Mouse (Mus musculus) liver, embryonic 16.5 days (tissue): Measurements from ENCODE around the gene Bmp8b. TPM values are rescaled to one million over a fixed set of nuclear protein-coding genes. Genes with fewer than 3 reads are reported as not detected.
A peak's percentile ranks its signal among the peaks of the same experiment; 100 is the strongest.

Experiments used
- ATAC-seq: fragments of 200-750 bp; cut with Nextera tagmentation; 2 replicates; pipeline ENCODE4 v1.8.0; 2017; ENCODE audit warnings: low read depth, mild to moderate bottlenecking, moderate number of reproducible peaks, moderate library complexity
- H3K27ac ChIP-seq: fragments of 300-500 bp; sonication (generic); 2 replicates; pipeline ENCODE4 v1.5.1; 2014; ENCODE audit warnings: mild to moderate bottlenecking, low read length
- H3K27me3 ChIP-seq: fragments of 300-500 bp; sonication (generic); 2 replicates; pipeline ENCODE4 v1.6.1; 2014; ENCODE audit warnings: low read depth, low read length, mixed read lengths; ENCODE audit not compliant: control insufficient read depth, insufficient read depth
- H3K36me3 ChIP-seq: fragments of 300-500 bp; sonication (generic); 2 replicates; pipeline ENCODE4 v1.6.1; 2014; ENCODE audit warnings: mild to moderate bottlenecking; ENCODE audit not compliant: control insufficient read depth, insufficient read depth
- H3K4me1 ChIP-seq: fragments of 300-500 bp; sonication (generic); 2 replicates; pipeline ENCODE4 v1.6.1; 2014; ENCODE audit warnings: low read depth, low read length, mixed read lengths; ENCODE audit not compliant: control insufficient read depth
- H3K4me2 ChIP-seq: fragments of 300-500 bp; sonication (generic); 2 replicates; pipeline ENCODE4 v1.6.1; 2014; ENCODE audit warnings: low read depth, low read length, mixed read lengths
- H3K4me3 ChIP-seq: fragments of 300-500 bp; sonication (generic); 2 replicates; pipeline ENCODE4 v1.5.1; 2014; ENCODE audit warnings: low read depth, mild to moderate bottlenecking, low read length
- H3K9ac ChIP-seq: fragments of 300-500 bp; sonication (generic); 2 replicates; pipeline ENCODE4 v1.6.1; 2014; ENCODE audit warnings: low read depth, low read length
- H3K9me3 ChIP-seq: fragments of 300-500 bp; sonication (generic); replicated peaks from 2 replicates; pipeline ENCODE4 v1.6.1; 2016; ENCODE audit warnings: low read length; ENCODE audit not compliant: control insufficient read depth
- WGBS: fragments of 180-500 bp; shearing (Covaris S2); extraction: QIAGEN DNeasy Blood & Tissue Kit; methylation state at CpG from one replicate; pipeline ENCODE4 v1.1.7; 2014; ENCODE audit not compliant: insufficient replicate concordance; 5-methylcytosine and 5-hydroxymethylcytosine counted together
- polyA plus RNA-seq: library from polyadenylated mRNA; unstranded; fragments of >200 nt; fragmentation: Nextera tagmentation; extraction: Ambion mirVana; gene quantifications from 2 replicates; pipeline ENCODE4 v1.2.1, GENCODE M21; 2015

Gene Bmp8b
- 0.28 and 0.30 TPM in 2 replicates for polyA plus RNA-seq

DNA sequence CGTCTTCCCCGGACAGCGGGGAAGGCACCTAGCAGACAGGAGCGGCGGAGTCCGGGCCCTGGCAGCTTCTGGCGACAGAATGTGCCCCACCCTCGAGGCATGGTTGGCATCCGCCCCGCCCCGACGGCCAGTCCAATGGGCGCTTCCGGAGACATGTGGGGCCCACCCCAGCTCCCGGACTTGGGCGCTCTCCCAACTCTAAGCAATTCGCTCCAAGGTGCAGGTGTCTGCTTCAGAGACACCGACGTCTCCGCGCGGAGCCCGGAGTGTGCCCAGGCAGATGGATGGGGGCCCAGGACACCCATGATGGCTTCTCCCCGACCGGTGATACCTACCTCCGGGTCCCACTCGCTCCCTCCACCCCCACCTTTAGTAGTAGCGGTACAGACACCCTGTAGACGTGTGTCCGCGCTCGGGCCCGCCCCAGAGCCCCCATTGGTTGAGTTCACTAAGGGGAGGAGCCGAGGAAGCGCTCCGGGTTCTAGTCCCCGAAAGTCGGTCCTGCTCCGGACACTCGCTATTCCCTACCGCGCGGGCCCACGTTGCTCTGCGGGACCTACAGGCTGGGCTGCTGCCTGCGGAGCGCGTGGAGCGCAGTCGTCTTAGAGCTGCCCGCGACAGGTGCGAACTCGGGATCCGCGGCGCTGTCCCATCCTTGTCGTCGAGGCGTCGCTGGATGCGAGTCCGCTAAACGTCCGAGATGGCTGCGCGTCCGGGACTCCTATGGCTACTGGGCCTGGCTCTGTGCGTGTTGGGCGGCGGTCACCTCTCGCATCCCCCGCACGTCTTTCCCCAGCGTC lies at the start of gene Bmp8b:
Gene Bmp8b, plus strand, starts transcription at position 515 of the 800 bp plus-strand sequence.
- 0 out of 2 replicates have a peak, but pooled peaks have one; percentile 27 for ATAC-seq
- H3K4me1 ChIP-seq = no peaks in the 10 kb centered on the region; the same call in 1 of the 2 replicates
- H3K27ac ChIP-seq = no peak within 1 kb of the TSS
- peak within 1 kb of the TSS; percentile 40 for H3K4me3 ChIP-seq
- H3K9ac ChIP-seq = no peak within 1 kb of the TSS
- H3K9me3 ChIP-seq = no peaks in the 10 kb centered on the region
- 9% methylated on average over 75 of the region's 75 CpGs for WGBS
- no peaks in the 10 kb centered on the region for H3K36me3 ChIP-seq
- H3K27me3 ChIP-seq = peaks cover 24% of the 10 kb centered on the region
- peak within 1 kb of the TSS; percentile 43 for H3K4me2 ChIP-seq

DNA sequence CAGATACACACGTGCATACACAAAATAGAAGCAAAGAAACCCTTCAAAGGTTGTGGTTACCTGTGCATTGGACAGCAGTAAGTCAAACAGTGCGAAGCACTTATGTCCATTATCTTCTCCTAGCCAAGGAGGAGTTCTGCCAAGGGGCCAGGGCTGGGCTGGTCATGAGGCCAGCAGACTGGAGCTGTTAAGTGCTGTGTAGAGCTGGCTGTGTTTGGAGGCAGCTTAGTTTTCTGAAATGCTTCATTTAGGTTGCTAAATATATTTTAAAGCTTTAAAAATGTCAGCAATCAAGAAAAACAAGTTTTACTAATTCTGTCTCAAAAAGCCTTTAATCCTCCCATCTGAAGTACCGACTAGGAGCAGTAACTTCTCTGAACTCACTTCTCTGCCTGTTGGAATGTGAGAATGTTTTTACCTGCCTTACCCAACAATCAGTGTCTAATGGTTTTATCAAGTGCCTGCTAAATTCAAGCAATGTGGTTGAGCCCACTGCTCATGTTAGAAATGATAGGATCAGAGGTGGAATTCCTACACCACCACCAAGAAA lies 48.3 kb upstream of the Bmp8b start:
- no peak for ATAC-seq
- H3K4me2 ChIP-seq = no peak overlapping the region
- no peak overlapping the region for H3K27ac ChIP-seq
- WGBS = 73% methylated on average over 3 of the region's 3 CpGs
- H3K36me3 ChIP-seq = peaks cover 10% of the 10 kb centered on the region
- H3K9ac ChIP-seq = no peak overlapping the region
- H3K4me1 ChIP-seq = no peaks in the 10 kb centered on the region
- no peaks in the 10 kb centered on the region for H3K27me3 ChIP-seq
- no peak overlapping the region for H3K4me3 ChIP-seq
- no peaks in the 10 kb centered on the region for H3K9me3 ChIP-seq

DNA sequence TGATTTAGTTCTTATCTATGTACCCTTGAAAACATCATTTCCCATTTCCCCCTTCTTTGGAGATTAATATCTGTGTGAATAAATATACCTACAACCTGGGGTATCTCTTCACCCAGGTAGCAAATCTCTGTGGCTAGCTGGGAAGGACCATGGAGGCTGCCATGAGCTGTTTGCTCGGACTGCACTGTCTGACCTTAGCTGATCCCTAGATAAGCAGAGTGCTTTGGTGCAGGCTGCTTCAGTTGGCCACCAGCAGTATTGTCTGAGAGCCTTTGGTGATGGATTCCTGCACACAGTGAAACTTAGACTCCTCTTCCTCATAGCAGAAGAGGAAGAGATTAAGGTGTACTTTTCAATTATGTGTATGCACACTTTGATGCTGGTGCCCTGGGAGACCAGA lies 47.0 kb upstream of the Bmp8b start:
- Histone ChIP-seq H3K9ac (no peak overlapping the region), H3K27ac (no peak overlapping the region), H3K4me1 (no peaks in the 10 kb centered on the region), H3K36me3 (peaks cover 10% of the 10 kb centered on the region), H3K4me2 (no peak overlapping the region), H3K9me3 (no peaks in the 10 kb centered on the region), H3K4me3 (no peak overlapping the region), H3K27me3 (no peaks in the 10 kb centered on the region)
- WGBS = 38% methylated on average over 1 of the region's 1 CpGs
- ATAC-seq = peak; percentile 54

DNA sequence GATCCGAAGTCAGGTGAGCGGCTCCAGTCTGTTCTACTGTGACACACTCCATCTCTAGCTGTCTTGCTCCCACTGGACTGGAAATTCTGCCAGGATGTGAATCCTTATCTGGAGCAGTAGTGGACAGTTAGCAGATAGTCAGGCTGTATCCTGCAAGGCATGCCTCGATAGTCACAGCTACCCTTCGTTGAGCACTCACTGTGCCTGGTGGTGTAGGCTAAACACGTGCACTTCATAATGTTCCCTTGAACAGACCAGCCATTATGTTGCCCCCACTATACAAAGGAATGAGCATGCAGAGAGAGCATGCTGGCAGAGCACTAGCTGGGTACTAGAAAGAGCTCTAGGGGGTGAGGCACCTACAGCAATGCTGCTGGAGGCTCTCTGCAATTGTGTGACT lies 43.2 kb upstream of the Bmp8b start:
- H3K9me3 ChIP-seq = no peaks in the 10 kb centered on the region

DNA sequence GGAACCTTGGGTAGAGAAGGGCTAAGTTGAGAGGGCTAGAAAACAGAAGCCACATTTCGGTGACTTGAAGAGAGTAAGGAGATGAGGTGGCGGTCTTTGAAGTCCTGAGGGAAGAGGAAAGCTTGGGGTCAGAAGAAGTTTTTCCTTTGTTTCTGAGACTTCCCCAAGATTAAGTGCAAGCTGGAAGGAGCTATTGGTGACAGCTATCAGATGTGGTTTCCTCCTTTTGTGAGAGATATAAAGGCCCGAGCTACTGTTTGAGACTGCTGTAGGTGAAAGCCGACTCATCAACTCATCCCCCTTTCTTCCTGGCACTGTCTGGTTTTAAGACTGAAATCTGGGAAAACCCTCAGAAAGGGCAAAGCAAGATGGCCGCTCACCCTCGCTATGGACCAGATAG lies 36.3 kb upstream of the Bmp8b start:
- H3K9ac ChIP-seq = no peak overlapping the region
- 35% methylated on average over 6 of the region's 6 CpGs for WGBS
- no peak overlapping the region for H3K4me3 ChIP-seq
- no peaks in the 10 kb centered on the region for H3K9me3 ChIP-seq
- H3K36me3 ChIP-seq = no peaks in the 10 kb centered on the region
- ATAC-seq = no peak
- H3K27ac ChIP-seq = no peak overlapping the region
- no peak overlapping the region for H3K4me2 ChIP-seq
- H3K27me3 ChIP-seq = no peaks in the 10 kb centered on the region
- H3K4me1 ChIP-seq = no peaks in the 10 kb centered on the region; the same call in 1 of the 2 replicates

More for the DNA sequence above, 43.2 kb upstream of the Bmp8b start:
- H3K4me3 ChIP-seq = no peak overlapping the region
- no peak overlapping the region for H3K27ac ChIP-seq
- ATAC-seq = no peak
- H3K27me3 ChIP-seq = no peaks in the 10 kb centered on the region
- no peaks in the 10 kb centered on the region for H3K36me3 ChIP-seq
- no peak overlapping the region for H3K9ac ChIP-seq
- WGBS = 60% methylated on average over 5 of the region's 5 CpGs
- no peaks in the 10 kb centered on the region for H3K4me1 ChIP-seq
- H3K4me2 ChIP-seq = no peak overlapping the region

DNA sequence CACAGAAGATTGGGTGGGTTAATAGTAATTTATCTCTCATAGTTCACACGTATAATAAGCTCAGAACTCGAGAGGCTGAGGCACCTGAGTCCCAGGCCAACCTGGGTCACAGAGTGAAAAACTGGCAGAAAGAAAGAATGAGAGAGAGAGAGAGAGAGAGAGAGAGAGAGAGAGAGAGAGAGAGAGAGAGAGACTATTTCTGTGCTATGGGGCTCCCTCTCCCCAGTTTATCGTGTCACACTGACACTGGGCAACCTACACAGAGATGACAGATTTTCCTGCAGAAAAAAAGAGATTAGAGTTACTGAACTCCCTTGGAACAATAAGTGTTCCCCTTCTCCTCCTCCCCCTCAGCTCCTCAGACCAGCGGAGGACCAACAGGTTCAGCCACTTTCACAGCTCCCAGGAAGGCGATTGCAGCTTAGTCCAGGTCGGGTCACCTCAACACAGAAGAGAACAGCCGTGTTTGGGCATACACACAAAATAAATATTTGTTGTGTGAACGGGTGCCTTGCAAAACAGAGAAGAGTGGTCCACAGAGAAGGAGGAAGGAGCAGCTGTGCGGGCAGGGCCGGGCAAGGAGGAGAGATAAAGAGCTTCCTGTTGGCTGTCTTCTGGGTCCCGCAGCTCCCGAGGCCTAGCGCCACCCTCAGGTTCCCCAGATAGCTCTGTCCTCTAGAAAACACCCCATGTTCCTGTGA lies 33.5 kb upstream of the Bmp8b start:
- Histone ChIP-seq H3K27me3 (no peaks in the 10 kb centered on the region), H3K4me2 (peak overlapping the region; percentile 51), H3K36me3 (no peaks in the 10 kb centered on the region), H3K9ac (no peak overlapping the region), H3K9me3 (no peaks in the 10 kb centered on the region), H3K4me1 (no peaks in the 10 kb centered on the region; the same call in 1 of the 2 replicates), H3K27ac (no peak overlapping the region), H3K4me3 (no peak overlapping the region)
- ATAC-seq = no peak
- 4% methylated on average over 13 of the region's 13 CpGs for WGBS

DNA sequence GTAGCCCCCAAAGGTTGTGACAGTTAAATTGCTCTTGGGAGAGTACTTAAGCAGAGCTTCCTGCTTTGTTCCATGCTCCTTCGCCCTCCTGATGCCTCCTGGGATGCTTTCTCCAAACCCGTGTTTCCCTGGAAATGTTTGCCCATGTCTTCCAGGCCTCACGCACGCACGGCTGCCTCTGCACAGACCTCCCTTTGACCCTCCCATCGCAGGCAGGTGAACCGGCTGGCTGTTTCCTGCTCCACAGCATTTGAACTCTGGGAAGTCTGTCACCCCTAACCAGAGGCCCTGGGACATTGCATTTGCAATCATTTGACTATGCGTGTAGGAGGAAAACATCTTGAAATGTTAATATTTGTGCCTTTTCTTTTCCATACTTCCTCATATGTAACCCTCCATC lies 28.0 kb upstream of the Bmp8b start:
- no peak for ATAC-seq
- Histone ChIP-seq H3K9me3 (no peaks in the 10 kb centered on the region), H3K4me2 (no peak overlapping the region), H3K27me3 (no peaks in the 10 kb centered on the region), H3K36me3 (no peaks in the 10 kb centered on the region), H3K27ac (no peak overlapping the region), H3K4me1 (no peaks in the 10 kb centered on the region), H3K4me3 (no peak overlapping the region), H3K9ac (no peak overlapping the region)
- 59% methylated on average over 8 of the region's 8 CpGs for WGBS

DNA sequence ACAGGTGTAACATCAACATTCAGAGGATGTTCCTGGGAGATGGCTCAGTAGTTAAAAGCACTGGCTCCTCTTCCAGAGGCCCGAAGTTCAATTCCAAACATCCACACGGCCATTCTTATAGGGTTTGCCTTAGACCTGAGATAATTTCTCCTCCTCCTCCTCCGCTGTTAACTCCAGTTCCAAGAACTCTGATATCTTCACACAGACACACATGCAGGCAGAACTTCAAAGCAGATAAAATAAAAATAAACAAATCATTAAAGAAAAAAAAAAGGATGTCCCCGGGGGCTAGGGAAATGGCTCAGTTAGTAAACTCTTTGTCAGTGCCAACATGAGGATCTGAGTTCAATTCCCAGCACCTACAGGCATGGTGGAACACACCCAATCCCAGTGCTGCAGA lies 26.7 kb upstream of the Bmp8b start:
- H3K36me3 ChIP-seq = no peaks in the 10 kb centered on the region
- H3K4me3 ChIP-seq = no peak overlapping the region
- ATAC-seq = no peak
- H3K4me2 ChIP-seq = no peak overlapping the region
- H3K27me3 ChIP-seq = no peaks in the 10 kb centered on the region
- 26% methylated on average over 4 of the region's 4 CpGs for WGBS
- no peaks in the 10 kb centered on the region for H3K9me3 ChIP-seq
- no peak overlapping the region for H3K9ac ChIP-seq
- no peak overlapping the region for H3K27ac ChIP-seq
- no peaks in the 10 kb centered on the region for H3K4me1 ChIP-seq

DNA sequence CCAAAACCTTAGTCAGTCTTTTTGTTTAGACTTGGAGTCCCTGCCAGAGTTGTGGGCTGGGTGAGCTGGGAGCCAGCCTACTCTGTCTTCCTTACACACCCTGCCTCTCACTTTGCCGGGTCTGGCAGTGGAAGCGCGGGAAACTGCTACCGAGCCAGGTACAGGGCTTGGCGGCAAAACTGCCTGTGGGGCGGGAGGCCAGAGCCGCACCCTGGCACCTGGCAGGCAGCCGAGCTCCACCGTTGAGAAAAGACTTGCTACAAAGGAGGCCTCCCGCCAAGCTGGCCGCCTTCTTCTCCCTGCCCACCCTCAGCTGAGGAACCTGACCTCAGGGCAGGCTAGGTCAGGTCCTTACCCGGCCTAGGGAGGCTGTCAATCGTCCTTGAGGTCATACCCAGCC lies 24.2 kb upstream of the Bmp8b start:
- 52% methylated on average over 13 of the region's 13 CpGs for WGBS
- Histone ChIP-seq H3K9ac (no peak overlapping the region), H3K4me3 (no peak overlapping the region), H3K9me3 (no peaks in the 10 kb centered on the region), H3K36me3 (no peaks in the 10 kb centered on the region), H3K27ac (no peak overlapping the region), H3K4me1 (no peaks in the 10 kb centered on the region), H3K27me3 (no peaks in the 10 kb centered on the region), H3K4me2 (no peak overlapping the region)
- no peak for ATAC-seq
